Mouse (Mus musculus) kidney, adult 11 months (tissue): ENCODE data around the gene Plscr5.
A peak's percentile ranks its signal among the peaks of the same experiment; 100 is the strongest.

Experiments used
- DNase-seq: peaks from one replicate; pipeline ENCODE4 v3.0.0; 2022

Gene Plscr5

DNA sequence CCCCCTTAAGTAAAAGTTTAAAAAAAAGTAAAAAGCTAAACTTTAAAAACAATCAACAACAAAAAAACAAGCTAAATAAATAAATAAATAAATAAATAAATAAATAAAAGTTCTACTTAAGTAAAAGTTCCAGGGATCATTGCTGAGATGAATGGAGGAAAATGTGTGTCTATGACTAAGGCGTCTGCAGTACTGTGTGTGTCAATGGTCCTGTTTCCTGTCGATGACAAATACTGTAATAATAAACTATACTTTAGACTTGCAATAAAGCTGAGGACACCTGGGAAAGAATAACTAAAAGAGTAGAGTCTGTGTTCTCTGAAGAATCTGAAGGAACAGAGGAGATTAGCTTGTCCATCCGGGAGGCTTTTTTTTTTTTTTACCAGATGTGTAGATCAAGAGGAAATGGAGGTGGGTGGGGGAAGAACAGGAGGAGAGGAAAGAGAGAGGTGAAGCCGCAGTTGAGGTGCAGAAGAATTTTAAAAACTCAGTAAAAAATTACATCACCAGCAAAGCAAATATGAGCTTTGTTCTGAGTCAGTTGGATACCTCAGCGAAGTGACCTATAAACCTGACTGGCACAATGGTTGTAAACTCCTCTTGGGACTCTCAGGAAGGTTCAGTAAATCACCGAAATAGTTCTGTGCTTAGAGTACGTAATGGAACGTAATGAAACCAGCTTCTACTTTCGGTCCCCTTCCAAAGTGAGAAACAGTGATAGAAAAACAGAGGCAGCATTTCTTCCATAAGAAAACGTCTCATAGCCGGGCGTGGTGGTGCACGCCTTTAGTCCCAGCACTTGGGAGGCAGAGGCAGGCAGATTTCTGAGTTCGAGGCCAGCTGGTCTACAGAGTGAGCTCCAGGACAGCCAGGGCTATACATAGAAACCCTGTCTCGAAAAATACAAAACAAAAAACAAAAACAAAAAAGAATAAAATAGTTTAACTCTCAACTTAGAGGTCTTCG, 36.4 kb downstream of the Plscr5 start:
- no peak for DNase-seq

- DNase-seq: no peak
Observed at GRCm38 (mm10) chr9:92229833-92230205, 37.1 kb downstream of the Plscr5 start.

- DNase-seq: no peak
Observed at GRCm38 (mm10) chr9:92234901-92235458, 42.2 kb downstream of the Plscr5 start.

- DNase-seq: no peak
Observed at GRCm38 (mm10) chr9:92248773-92249446, 56.2 kb downstream of the Plscr5 start.

DNA sequence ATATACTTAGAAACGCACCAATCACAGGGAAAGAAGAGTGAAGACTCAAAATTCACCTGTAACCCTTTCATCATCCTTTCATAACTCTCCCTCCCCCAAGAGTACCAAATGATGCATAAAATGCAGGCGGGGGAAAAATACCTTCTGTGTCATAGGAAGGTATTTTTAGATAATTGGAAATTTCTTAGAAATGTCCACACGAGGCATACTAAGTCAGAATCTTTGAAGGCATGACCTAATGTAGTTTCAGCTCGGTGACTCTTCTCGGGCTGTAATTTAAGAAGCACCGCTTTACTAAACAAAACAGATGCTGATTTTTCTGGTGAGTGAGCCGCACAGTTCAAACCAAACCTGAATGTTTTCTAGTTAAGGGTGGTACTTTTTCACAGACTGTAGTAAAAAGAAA, 56.7 kb downstream of the Plscr5 start, which contains the start of gene Plscr1:
Gene Plscr1, plus strand, starts transcription at position 304 of the 406 bp plus-strand sequence.
- DNase-seq: no peak

DNA sequence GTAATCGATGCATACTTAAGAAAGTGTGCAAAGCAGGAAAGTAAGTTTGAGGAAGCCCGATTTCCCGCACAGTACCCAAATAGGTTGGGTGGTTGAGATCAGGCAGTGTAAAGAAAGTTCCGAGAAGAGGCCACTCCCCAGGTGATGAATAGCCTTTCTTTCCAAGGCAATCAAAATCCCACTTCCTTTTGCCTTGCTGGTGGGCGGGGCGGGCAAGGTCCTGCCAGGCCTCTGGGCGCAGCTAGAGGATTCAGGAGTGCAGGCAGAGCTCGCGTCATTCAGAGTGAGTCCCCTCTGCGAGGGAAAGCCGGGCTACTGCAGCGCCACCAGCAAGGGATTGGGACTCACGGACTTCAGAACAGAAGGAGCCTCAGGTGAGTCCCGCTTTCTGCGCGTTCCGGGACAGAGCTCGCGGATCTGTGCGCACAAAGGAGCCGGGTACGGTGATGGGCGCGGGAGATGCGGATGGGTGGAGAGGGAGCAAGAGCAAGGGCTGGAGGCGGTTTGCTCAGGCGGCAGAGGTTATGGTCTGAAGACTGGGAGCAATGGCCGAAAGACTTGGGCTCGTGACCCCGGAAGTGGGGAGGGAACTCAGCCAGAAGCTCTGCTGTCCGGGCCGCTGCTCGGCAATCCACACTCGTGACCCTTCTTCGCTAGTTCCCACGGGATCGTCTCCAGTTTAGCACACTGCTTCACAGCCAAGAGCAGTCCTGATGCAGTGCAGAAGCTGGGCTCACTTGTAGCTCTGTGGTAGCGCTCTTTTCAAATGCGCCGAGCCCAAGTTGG, 57.4 kb downstream of the Plscr5 start:
- peak; percentile 92 for DNase-seq

- no peak for DNase-seq
Observed at GRCm38 (mm10) chr9:92252718-92253117, 60.0 kb downstream of the Plscr5 start.

- no peak for DNase-seq
Observed at GRCm38 (mm10) chr9:92253585-92254321, 61.0 kb downstream of the Plscr5 start.
